Mouse (Mus musculus) lung, adult 2 months (tissue): Measurements from ENCODE around the gene Fbxl19.

ENCODE experiments used
- CTCF ChIP-seq: fragments of 200-500 bp; IDR thresholded peaks from 2 replicates; pipeline ENCODE4 v1.5.1; 2011; ENCODE audit warnings: mild to moderate bottlenecking, low read length, control low read depth; ENCODE audit not compliant: insufficient read depth
- POLR2A ChIP-seq: fragments of 200-500 bp; IDR thresholded peaks from 2 replicates; pipeline ENCODE4 v1.6.1; 2011; ENCODE audit warnings: low read depth, mild to moderate bottlenecking, control low read depth, low read length, borderline replicate concordance; ENCODE audit errors: extremely low read depth

DNA sequence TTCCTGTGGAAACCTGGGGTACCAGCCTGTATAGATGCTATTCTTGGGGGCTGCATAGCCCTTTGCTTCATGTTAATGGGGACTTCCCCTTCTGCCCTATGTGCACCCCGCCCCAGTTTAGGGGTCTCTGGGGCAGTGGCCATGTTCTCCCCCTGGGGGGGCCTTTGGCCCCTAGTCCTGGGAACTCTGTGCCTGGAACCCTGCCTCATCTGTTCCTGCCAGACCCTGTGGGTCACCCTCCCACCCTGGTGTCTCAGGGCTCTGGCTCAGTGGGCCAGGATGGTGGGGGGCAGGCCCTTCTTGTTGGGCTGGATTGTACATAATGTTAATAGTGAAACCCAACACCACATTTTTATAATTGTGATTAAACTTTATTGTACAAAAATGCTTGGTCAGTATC lies 55.4 kb downstream of the Fbxl19 start:
- no peak for TF ChIP-seq CTCF
- no peak for TF ChIP-seq POLR2A
